Mouse (Mus musculus) heart, embryonic 10.5 days (tissue): ENCODE results near the gene Gpatch11. TPM values are rescaled to one million over a fixed set of nuclear protein-coding genes. Genes with fewer than 3 reads are reported as not detected.

Source experiments
- DNase-seq: peaks from one replicate; pipeline ENCODE4 v3.0.0-alpha.2; 2017; ENCODE audit warnings: low spot score
- H3K27ac ChIP-seq: fragments of 300-500 bp; sonication (generic); 2 replicates; pipeline ENCODE4 v1.5.1; 2016; ENCODE audit warnings: mild to moderate bottlenecking
- H3K27me3 ChIP-seq: fragments of 300-500 bp; sonication (generic); 2 replicates; pipeline ENCODE4 v1.6.1; 2016; ENCODE audit warnings: mild to moderate bottlenecking; ENCODE audit not compliant: poor library complexity, insufficient read depth, severe bottlenecking
- H3K36me3 ChIP-seq: fragments of 300-500 bp; sonication (generic); 2 replicates; pipeline ENCODE4 v1.6.1; 2016; ENCODE audit warnings: mild to moderate bottlenecking, moderate library complexity
- H3K4me1 ChIP-seq: fragments of 300-500 bp; sonication (generic); 2 replicates; pipeline ENCODE4 v1.6.1; 2016; ENCODE audit warnings: mild to moderate bottlenecking
- H3K4me3 ChIP-seq: fragments of 300-500 bp; sonication (generic); 2 replicates; pipeline ENCODE4 v1.5.1; 2016; ENCODE audit warnings: mild to moderate bottlenecking, moderate library complexity
- H3K9me3 ChIP-seq: fragments of 300-500 bp; sonication (generic); 2 replicates; pipeline ENCODE4 v1.6.1; 2016; ENCODE audit warnings: mild to moderate bottlenecking, moderate library complexity
- whole genome bisulfite sequencing: fragments of 180-500 bp; shearing (Covaris S2); methylation state at CpG from one replicate; pipeline ENCODE4 v1.1.7; 2016; 5-methylcytosine and 5-hydroxymethylcytosine counted together
- polyA plus RNA-seq: library from polyadenylated mRNA; unstranded; fragments of >200 nt; fragmentation: Nextera tagmentation; extraction: Ambion mirVana; gene quantifications from 2 replicates; pipeline ENCODE4 v1.2.1, GENCODE M21; 2016

Gene Gpatch11
- polyA plus RNA-seq, 1 experiment from 2014 or later, result 33.3 TPM

DNA sequence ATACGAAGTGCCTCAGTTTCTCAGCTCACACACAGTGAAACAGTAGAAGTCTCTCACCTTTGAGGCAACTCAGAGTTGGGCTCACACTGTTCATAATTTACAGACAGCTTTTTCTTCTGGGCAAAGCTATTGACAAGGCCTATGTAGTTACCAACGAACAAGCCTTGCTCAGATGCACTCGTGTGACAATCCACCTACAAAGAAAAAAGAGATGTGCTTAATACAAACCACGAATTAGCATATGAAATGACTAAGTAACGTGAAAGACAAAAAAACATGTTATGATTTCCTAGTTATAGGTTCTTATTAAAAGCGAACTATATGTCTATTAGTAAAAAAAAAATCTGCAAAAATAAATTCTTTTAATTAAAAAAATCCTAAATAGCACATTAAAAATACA lies 38.5 kb downstream of the Gpatch11 start:
- Histone ChIP-seq H3K27ac (no peak overlapping the region), H3K27me3 (no peaks in the 10 kb centered on the region), H3K4me3 (no peak overlapping the region), H3K36me3 (peaks cover 57% of the 10 kb centered on the region), H3K4me1 (no peaks in the 10 kb centered on the region), H3K9me3 (no peaks in the 10 kb centered on the region)
- DNase-seq, result no peak
- WGBS, result 90% methylated on average over 6 of the region's 6 CpGs

DNA sequence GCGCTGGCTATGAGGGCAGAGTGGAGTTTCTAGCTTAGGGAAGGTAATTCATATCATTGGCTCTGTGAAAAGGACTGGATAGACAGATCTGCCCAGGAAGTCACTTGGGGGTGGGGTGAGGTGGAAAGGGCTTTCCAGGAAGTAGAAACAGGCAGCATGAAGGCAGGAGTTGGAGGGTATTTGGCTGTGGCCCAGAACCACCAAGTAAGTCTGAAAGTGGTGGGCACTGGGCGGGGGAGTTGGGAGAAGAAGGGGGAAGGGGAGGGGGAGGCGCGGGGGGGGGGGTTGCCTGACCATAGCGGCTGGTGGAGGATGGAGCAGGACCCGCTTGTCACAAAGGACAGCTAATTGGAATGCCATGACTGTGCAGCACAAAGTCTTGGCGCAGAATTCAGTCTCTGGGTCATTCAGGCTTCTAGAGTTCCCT lies 46.5 kb downstream of the Gpatch11 start:
- 14% methylated on average over 4 of the region's 7 CpGs for WGBS
- no peak for DNase-seq
- Histone ChIP-seq H3K36me3 (peaks cover 19% of the 10 kb centered on the region), H3K27ac (peak overlapping the region; percentile 90), H3K9me3 (no peaks in the 10 kb centered on the region), H3K4me1 (peaks cover 17% of the 10 kb centered on the region), H3K4me3 (peak overlapping the region; percentile 76), H3K27me3 (no peaks in the 10 kb centered on the region)

DNA sequence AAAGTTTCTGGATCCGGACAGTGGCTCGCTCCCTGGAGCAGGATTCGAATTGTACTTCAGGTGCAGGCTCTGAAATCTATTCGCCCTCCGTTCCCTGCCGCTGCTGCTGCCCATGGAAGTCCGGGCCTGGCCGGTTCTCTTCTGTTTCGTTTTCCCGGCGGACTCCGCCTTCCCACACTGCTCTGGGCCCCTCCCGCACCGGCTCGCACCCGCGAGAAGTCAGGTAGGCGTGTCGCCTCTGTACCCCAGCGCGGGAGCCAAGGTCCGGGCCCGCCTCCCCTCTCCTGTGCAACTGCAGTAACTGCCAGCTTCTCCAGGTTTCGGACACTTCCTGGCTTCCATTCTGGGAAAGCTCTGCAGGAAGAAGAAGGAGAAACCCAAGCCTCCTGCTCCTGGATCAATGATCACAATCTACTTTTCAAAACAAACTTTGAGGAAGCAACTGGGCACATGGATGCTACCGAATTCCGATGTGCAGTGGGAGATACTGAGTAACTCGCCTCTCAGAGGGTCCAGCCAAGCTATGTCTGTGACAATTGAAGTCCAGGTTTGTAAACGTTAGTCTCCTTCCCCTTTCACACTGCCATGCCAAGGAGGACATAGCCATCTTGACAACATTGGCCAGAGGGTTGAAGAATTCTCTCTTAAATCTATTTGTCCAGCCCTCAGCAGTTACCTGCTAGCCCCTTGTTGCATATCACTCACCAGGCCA lies 47.2 kb downstream of the Gpatch11 start, which contains the start of gene Eif2ak2:
Eif2ak2 (minus strand) TSS at position 173 of the 712 bp plus-strand sequence.
- H3K4me1 ChIP-seq, result peaks cover 17% of the 10 kb centered on the region
- H3K4me3 ChIP-seq, result peak within 1 kb of the TSS; percentile 76
- peaks cover 12% of the 10 kb centered on the region for H3K36me3 ChIP-seq
- WGBS, result 2% methylated on average over 28 of the region's 28 CpGs
- no peaks in the 10 kb centered on the region for H3K9me3 ChIP-seq
- peak within 1 kb of the TSS; percentile 90 for H3K27ac ChIP-seq
- H3K27me3 ChIP-seq, result no peaks in the 10 kb centered on the region
- DNase-seq, result peak; percentile 96

DNA sequence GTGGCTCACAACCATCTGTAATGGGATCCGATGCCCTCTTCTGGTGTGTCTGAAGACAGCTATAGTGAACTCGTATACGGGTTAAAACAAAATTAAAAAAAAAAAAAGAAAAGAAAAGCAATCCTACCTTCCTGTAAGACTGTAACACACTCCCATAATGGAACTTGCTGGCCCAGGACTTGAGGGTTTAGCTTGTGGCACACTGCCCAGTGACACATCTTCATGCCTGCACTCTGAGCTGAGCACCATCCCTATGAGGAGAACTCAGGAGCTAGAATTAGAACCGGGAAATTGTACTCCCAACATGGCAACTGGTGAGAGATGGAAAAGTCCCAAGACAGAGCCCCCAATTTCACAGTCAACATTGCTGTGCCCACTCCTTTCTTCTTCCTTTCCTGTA lies 47.9 kb downstream of the Gpatch11 start:
- no peaks in the 10 kb centered on the region for H3K9me3 ChIP-seq
- peaks cover 17% of the 10 kb centered on the region for H3K4me1 ChIP-seq
- 77% methylated on average over 4 of the region's 4 CpGs for WGBS
- peaks cover 5% of the 10 kb centered on the region; the same call in 1 of the 2 replicates for H3K36me3 ChIP-seq
- H3K27ac ChIP-seq, result no peak overlapping the region
- no peak overlapping the region for H3K4me3 ChIP-seq
- no peaks in the 10 kb centered on the region for H3K27me3 ChIP-seq
- DNase-seq, result no peak

DNA sequence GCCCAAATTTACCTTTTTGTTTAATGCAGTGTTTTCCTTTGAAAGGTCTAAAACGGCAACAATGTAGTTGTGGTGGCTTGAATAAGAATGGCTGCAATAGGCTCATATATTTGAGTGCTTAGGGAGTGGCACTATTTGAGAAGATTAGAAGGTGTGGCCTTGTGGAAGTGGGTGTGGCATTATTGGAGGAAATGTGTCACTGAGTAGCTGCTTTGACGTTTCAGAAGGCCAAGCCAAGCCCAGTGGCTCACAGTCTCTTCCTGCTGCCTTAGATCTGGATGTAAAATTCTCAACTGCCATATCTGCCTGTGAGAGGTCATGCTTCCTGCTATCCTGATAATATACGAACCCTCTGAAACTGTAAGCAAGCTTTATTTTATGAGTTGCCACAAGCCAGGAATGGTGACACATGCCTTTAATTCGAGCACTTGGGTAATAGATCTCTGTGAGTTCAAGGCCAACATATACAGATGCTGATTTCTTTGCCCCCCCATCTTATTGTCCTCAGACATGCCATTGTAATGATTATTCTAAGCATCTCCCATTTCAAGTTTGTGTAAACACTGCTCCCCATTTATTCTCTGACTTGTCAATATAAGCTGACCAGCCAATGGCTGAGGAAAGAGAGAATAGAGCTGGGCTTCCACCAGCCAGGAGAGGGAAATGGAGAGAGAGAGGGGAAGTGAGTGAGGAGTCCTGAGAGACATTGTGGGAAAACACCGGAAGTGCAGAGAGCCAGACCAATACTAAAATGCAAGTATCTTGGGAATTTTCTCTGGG lies 50.1 kb downstream of the Gpatch11 start:
- Histone ChIP-seq H3K9me3 (no peaks in the 10 kb centered on the region), H3K4me3 (no peak overlapping the region), H3K27ac (no peak overlapping the region), H3K27me3 (no peaks in the 10 kb centered on the region), H3K36me3 (no peaks in the 10 kb centered on the region), H3K4me1 (peaks cover 17% of the 10 kb centered on the region)
- DNase-seq, result no peak
- 73% methylated on average over 5 of the region's 5 CpGs for WGBS

DNA sequence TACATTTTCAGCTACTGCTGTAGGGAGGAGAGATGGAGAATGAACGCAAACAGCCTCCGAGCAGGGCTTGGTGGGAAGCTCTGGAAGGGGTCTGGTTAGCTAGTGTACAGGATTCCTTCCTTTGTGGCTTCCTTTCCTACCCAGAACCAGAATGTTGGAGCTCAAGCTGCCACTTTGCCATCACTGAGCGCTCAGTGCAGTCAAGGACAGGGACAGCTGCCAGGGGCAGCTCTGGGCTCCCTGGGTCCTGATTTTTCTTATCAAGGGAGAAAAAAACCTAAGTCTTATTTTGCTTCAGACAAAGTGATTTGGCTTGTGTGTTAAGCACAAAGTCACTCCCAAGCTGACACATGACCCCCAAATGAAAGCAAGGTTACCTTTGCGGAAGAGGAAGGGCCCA lies 53.2 kb downstream of the Gpatch11 start:
- 85% methylated on average over 4 of the region's 4 CpGs for WGBS
- H3K4me3 ChIP-seq, result no peak overlapping the region
- no peaks in the 10 kb centered on the region for H3K9me3 ChIP-seq
- no peak overlapping the region for H3K27ac ChIP-seq
- H3K27me3 ChIP-seq, result no peaks in the 10 kb centered on the region
- DNase-seq, result no peak
- no peaks in the 10 kb centered on the region for H3K4me1 ChIP-seq
- no peaks in the 10 kb centered on the region for H3K36me3 ChIP-seq

DNA sequence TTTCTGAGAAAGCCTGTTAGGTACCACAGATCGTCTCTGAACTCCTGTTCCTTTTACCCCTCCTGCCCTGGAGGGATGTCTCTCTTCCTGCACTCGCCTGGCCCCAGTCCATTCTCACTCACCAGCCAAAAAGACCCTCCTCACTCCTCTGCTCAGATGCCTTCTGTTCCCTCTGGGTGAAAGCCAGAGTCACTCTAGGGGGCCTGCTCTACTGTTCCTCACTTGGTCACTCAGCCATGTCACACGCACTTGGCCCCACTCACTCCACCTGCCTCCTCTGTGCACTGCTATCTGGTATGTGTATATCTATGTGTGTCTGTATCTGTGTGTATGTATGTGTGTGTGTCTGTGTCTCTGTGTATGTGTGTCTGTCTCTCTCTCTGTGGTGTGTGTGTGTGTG lies 53.8 kb downstream of the Gpatch11 start:
- no peaks in the 10 kb centered on the region for H3K27me3 ChIP-seq
- H3K36me3 ChIP-seq, result no peaks in the 10 kb centered on the region
- no peaks in the 10 kb centered on the region for H3K4me1 ChIP-seq
- H3K27ac ChIP-seq, result no peak overlapping the region
- no peak for DNase-seq
- no peak overlapping the region for H3K4me3 ChIP-seq
- WGBS, result 51% methylated on average over 3 of the region's 3 CpGs
- H3K9me3 ChIP-seq, result no peaks in the 10 kb centered on the region

DNA sequence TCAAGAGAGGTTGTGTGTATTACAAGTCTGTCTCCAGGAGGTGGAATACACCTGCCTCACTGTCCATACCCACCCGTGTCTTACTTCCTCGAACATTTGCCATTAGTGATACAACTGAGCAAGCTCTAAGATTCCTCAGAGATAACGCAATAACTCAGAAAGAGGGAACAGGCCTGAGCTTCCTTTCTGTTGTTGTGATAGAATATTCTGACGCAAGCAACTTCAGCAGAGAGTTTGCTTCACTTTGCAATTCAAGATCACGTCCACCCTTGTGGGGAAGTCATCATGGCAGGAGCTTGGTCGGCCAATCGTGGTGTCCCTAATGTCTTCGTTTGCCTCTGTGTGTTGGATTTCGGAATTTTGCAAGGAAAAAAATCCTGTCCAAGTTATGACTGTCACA lies 55.7 kb downstream of the Gpatch11 start:
- H3K36me3 ChIP-seq, result no peaks in the 10 kb centered on the region
- H3K27me3 ChIP-seq, result no peaks in the 10 kb centered on the region
- H3K4me1 ChIP-seq, result no peaks in the 10 kb centered on the region
- WGBS, result 78% methylated on average over 9 of the region's 9 CpGs
- DNase-seq, result no peak
- no peaks in the 10 kb centered on the region for H3K9me3 ChIP-seq
- no peak overlapping the region for H3K27ac ChIP-seq
- no peak overlapping the region for H3K4me3 ChIP-seq

DNA sequence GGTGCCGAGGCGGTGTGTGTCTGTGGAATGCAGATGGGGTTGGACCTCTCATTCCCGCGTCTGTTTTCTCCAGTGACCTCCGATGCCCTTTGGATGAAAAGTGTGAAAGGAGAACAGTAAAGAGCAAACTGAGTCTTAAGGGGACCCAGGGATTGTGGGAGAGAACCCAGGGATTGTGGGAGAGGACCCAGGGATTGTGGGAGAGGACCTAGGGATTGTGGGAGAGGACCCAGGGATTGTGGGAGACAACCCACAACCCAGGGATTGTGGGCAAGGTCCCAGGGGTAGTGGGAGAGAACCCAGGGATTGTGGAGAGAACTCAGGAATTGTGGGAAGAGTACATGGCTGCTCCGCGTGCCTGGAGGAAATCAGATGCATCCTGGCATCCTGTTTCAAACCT lies 59.6 kb downstream of the Gpatch11 start:
- no peaks in the 10 kb centered on the region for H3K27me3 ChIP-seq
- no peak overlapping the region for H3K27ac ChIP-seq
- H3K4me3 ChIP-seq, result no peak overlapping the region
- H3K9me3 ChIP-seq, result no peaks in the 10 kb centered on the region
- WGBS, result 82% methylated on average over 7 of the region's 7 CpGs
- no peaks in the 10 kb centered on the region for H3K4me1 ChIP-seq
- H3K36me3 ChIP-seq, result no peaks in the 10 kb centered on the region
- DNase-seq, result no peak

DNA sequence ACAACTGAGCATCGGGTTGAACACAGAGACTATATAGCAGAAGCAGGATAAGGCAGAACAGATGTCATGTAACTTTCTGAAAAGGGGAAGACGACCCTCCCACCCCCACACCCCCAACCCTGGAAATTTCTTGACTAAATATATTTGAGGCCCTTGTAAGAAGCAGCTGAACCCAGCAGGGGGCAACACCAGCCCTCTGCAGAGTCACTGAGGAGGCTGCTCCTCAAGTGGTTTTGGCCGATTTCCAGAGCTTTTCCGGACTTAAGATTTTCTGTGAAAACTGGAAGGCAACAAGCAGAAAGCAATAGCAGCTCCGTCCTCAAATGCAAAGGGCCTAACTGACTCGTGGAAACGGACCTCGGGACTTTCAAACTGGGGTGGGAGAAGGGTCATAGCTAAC lies 60.0 kb downstream of the Gpatch11 start:
- Histone ChIP-seq H3K27me3 (no peaks in the 10 kb centered on the region), H3K4me3 (no peak overlapping the region), H3K27ac (no peak overlapping the region), H3K4me1 (no peaks in the 10 kb centered on the region), H3K9me3 (no peaks in the 10 kb centered on the region), H3K36me3 (no peaks in the 10 kb centered on the region)
- 38% methylated on average over 8 of the region's 8 CpGs for WGBS
- no peak for DNase-seq

Other genes starting within 250 kb of the Gpatch11 start
- 8.5 and 12.6 TPM in 2 replicates for gene Strn, start 98.4 kb upstream of the Gpatch11 start, polyA plus RNA-seq
- gene Heatr5b, start 203 bp upstream of the Gpatch11 start, polyA plus RNA-seq, result 16.2 and 20.1 TPM in 2 replicates
- 7.3 and 9.7 TPM in 2 replicates for gene Eif2ak2, start 47.0 kb downstream of the Gpatch11 start, polyA plus RNA-seq
- 0.06 and 0.10 TPM in 2 replicates for gene Sult6b1, start 71.4 kb downstream of the Gpatch11 start, polyA plus RNA-seq
- gene Cebpzos, start 80.9 kb downstream of the Gpatch11 start, polyA plus RNA-seq, result 76.7 and 84.9 TPM in 2 replicates
- gene Cebpz, start 101.5 kb downstream of the Gpatch11 start, polyA plus RNA-seq, result 34.5 and 42.4 TPM in 2 replicates
- gene Ndufaf7, start 101.6 kb downstream of the Gpatch11 start, polyA plus RNA-seq, result 62.8 and 71.3 TPM in 2 replicates
- 32.3 and 32.8 TPM in 2 replicates for gene Prkd3, start 185.2 kb downstream of the Gpatch11 start, polyA plus RNA-seq
- 13.3 and 25.5 TPM in 2 replicates for gene Qpct, start 216.3 kb downstream of the Gpatch11 start, polyA plus RNA-seq